Mouse (Mus musculus): ENCODE data around the gene Fam229b. TPM values are rescaled to one million over a fixed set of nuclear protein-coding genes. Genes with fewer than 3 reads are reported as not detected.

Fam229b gene
- total RNA-seq, 1 experiment from 2014 or later: 3.7 TPM

DNA sequence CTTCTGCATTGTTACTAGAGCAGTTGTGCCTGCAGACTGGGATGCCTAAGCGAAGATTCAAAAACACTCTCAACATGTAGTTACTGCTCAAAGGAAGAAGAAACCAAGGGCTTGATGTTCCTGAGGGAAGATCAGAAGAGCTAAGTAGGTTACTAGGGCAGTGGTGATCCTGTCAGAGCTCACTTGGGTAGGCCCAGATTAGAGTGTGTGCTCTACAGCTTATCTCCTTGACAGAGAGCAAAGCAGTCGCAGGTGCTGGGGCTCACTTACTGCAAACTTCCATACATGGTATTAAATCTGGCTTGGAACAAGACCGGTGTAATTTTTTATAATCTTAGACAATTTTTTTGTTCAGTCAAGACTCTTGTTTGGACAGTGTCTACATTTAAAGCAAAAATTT lies 4.1 kb upstream of the Fam229b start:
- no peak for DNase-seq

DNA sequence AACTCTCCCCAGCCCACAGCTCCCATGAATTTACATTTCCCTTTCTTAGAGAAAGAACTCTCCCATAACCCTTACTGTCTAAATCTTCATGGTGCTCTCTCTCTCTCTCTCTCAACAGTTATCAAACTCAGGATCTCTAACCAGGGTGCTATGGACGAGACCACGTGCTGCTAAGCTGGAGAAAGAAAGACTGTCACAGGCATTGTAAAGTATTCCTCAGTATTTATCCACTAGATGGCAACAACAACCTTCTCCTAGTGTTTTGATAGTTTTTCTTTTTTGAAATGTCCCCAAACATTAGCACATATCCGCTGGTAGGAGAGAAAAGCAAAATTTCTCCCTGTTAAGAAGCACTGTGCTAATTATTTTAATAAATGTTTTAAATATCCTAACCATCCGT lies 12.3 kb downstream of the Fam229b start:
- no peak for DNase-seq

DNA sequence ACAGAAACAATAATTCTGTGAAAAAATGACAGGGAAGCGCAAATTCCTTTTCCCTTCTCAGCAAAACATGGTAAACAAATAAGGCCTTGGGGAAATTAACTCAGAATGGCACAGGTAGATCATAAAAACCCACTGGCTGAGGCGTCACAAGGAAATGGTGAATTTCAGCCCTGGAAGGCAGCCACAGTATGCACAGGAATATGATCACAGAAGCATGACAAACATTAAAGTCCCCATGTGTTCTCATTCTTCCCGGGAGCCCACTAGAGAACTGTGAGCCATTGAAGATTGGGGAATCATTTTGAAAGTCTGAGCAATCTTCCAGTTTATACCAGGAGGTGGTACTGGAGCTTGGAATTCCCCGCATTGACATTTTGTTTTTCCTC lies 24.2 kb downstream of the Fam229b start:
- no peak for DNase-seq

DNA sequence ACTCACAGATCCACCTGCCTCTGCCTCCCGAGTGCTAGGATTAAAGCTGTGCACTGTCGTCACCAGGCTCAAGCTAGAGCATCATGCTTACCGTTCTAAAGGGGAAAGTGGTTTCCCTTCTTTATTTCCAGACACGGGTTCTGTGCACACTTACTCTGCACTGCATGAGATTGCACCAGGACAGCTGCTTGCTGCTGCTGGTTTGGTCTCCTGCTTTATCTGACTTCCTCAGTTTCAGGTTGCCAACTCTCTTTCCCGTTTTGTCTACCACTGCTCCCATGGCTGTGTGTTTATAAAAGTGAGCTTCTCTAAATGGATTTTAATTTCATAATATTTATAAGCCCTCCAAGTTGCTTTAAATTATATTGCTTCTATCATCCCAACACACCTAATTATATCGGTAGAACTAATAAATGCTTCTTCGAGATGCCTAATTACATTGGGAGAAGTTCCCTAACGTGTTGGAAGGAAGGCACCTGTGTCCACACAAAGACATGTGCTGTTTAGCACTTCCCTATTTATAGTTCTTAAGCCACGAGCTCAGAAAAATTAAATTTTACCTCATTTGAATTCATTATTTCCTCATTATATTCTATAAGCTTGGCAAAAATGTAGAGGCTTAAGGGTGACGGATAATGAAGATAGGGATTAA lies 24.8 kb downstream of the Fam229b start:
- no peak for DNase-seq

DNA sequence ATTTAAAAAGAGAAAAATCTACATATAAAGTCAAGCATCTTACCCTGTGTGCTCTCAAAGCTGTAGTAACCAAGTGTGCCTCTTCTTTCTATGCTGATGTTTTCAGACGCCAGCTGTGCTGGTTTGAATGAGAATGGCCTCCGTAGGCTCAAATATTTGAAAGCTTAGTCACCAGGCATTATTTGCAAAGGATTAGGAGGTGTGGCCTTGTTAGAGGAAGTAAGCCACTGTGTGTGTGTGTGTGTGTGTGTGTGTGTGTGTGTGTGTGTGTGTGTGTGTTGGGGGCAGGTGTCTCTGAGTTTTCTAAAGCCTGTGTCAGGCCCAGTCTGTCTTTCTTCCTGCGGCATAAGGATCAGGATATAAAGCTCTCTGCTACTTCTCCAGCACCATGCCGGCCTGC lies 26.8 kb downstream of the Fam229b start:
- no peak for DNase-seq

DNA sequence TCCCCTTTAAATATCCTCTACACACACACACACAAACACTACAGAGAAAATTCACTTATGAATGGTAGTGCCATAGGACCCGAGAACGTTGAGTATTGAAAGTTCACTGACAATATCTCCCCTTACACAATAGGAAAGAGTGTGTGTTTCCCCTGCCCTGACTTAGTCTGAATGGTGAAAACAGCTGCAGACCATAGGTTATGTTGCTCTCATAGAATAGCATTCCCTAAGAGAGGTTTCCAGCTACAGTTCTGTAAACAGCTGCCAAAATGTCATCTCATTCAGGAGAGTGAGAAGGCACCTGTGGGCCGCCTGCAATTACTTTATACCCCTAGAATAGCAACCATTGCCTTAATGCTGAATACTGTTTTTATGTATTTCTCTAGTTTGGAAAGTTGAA lies 27.3 kb downstream of the Fam229b start:
- no peak for DNase-seq

DNA sequence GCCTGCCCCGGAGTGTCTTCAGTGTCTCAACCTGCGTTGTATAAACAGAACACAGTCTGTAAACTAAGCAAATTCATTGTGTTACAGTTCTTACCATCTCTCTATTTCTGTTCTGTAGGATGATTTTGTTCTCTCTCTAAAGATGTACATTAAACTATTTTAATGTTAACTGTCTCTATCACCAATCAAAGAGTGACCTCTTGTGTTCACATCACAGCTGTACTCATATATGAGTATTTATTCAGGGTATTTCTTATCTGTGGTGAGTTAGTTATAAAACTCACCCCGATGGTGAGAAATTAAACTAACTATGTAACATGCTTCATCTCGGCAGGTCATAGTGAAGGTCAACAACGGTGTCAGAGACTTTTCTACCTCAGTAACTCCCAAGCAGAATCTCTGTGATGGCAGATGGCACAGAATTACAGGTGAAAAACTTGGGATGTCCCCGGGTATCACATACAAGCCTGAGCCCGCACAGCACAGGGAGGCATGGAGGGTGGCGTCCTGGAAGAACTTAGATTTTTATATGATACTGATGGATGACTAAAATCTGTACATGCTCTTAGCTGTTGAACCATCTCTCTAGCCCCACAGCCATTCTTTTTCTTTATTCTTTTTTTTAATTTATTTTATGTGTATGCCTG lies 28.8 kb downstream of the Fam229b start:
- no peak for DNase-seq

DNA sequence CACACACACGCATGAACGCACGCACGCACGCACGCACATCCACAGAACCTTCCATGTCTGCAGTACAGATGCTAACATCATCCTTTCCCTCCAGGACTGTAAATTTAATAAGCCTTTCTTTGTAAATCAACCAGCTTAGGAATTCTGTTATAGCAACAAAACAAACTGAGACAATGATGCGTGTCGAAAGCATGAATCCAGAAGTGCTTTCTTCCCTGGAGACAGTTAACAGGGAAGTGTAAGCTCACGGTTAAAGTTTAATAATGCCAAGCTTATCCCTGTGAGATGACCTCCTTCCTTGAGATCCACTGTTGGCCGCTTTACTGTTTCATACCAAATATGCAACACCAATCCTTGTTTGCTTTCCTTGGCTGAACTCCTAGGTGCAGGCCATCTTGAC lies 35.0 kb downstream of the Fam229b start:
- no peak for DNase-seq

DNA sequence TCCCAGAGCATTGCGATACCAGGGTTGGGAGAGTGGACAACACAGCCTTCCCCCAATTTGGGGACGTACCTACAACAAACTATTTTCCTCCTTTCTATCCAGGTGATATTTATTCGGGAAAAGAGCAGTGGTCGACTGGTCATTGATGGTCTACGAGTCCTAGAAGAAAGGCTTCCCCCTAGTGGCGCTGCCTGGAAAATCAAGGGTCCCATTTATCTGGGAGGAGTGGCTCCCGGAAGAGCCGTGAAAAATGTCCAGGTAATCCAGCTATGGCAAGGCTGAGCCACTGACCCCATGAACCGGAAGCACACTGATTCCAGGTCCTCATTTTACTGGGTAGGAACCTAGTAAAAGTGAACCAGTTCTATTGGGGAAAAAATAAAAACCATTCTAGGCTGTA lies 36.7 kb downstream of the Fam229b start:
- DNase-seq: peak; percentile 23

DNA sequence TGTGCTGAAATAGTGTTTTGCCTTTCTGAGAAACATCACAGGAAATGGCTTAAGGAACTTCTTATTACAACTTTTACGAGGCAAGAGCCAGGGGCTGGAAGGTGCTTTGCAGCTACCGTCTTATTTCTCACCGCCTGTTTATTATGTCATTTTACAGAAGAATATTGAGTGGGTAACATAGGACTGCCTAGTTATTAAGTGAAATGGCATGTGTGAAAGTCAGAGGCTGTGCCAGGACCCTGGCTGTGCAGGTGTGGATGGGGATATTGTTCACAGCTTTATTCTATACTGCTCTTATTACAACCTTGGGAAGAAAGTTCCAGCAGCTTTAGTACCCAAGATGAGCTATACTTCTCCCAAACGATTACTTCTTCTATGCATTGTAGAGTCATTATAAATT lies 61.7 kb downstream of the Fam229b start:
- no peak for DNase-seq

Other genes with a start within 250 kb of the Fam229b start
- 61.8 and 86.5 TPM in 2 replicates for gene Lama4, start 168.4 kb downstream of the Fam229b start, total RNA-seq (2021)
- gene Tube1, start 62 bp upstream of the Fam229b start, total RNA-seq (2021): 1.8 and 3.1 TPM in 2 replicates
- 0.82 TPM in 1 of 2 replicates, not detected in the other for gene Ccn6, start 29.9 kb upstream of the Fam229b start, total RNA-seq (2021)
- gene Fyn, start 234.9 kb upstream of the Fam229b start, total RNA-seq (2021): 47.7 and 49.6 TPM in 2 replicates